11 mouse cellular contexts compared by ENCODE assay signal in genomic region chr9:45501963-45502641, GRCm38 (mm10).
A peak's percentile ranks its signal among the peaks of the same experiment; 100 is the strongest.
DNase-seq lines count a peak whose midpoint lies in the region; ATAC-seq lines count a peak whose summit lies in the region.
"Had no signal": no experiment of that assay in that cellular context is flagged by ENCODE, and none has a peak within 500 bp of the region (broad histone marks: within the 10 kb centered on the region; RNA-seq: fewer than 3 reads in every experiment).

No protein-coding gene starts in this region.

- H3K4me1 ChIP-seq in forebrain, embryonic 16.5 days (replicated peaks; ENCODE audit: control insufficient read depth, insufficient read depth, low read length): peaks cover 33% of the 10 kb centered on the region
- peaks cover 37% of the 10 kb centered on the region for H3K4me1 ChIP-seq in midbrain, embryonic 15.5 days

- intact Hi-C loops in heart, postnatal 14 days (cut with DNase I): no loop called here

- 4% methylated on average over 14 of the region's 14 CpGs for WGBS in forebrain, embryonic 16.5 days
- 9% methylated on average over 14 of the region's 14 CpGs for WGBS in midbrain, embryonic 15.5 days

- peak; percentile 54 for ATAC-seq in forebrain, embryonic 16.5 days
- ATAC-seq in midbrain, embryonic 15.5 days (replicated peaks): 0 out of 2 replicates have a peak, but pooled peaks have one; percentile 16

- no peaks in the 10 kb centered on the region for H3K36me3 ChIP-seq in forebrain, embryonic 16.5 days (ENCODE audit: control insufficient read depth, insufficient read depth)
- H3K36me3 ChIP-seq in midbrain, embryonic 15.5 days (replicated peaks): no peaks in the 10 kb centered on the region

- H3K4me3 ChIP-seq in forebrain, embryonic 16.5 days (replicated peaks; ENCODE audit: low read length): no peak overlapping the region
- H3K4me3 ChIP-seq in midbrain, embryonic 15.5 days: no peak overlapping the region

- H3K27ac ChIP-seq in forebrain, embryonic 16.5 days (ENCODE audit: low read length): peak overlapping the region; percentile 56
- peak overlapping the region; percentile 12; the same call in 1 of the 2 replicates for H3K27ac ChIP-seq in midbrain, embryonic 15.5 days

- H3K9ac ChIP-seq in forebrain, embryonic 16.5 days (replicated peaks; ENCODE audit: low read depth, low read length): 0 out of 2 replicates have a peak overlapping the region, but pooled peaks have one; percentile 9
- H3K9ac ChIP-seq in midbrain, embryonic 15.5 days: no peak overlapping the region

- no peaks in the 10 kb centered on the region for H3K27me3 ChIP-seq in forebrain, embryonic 16.5 days (replicated peaks; ENCODE audit: control insufficient read depth, insufficient read depth, low read length)
- no peaks in the 10 kb centered on the region for H3K27me3 ChIP-seq in midbrain, embryonic 15.5 days (replicated peaks)

- H3K4me2 ChIP-seq in forebrain, embryonic 16.5 days (ENCODE audit: low read length): no peak overlapping the region
- H3K4me2 ChIP-seq in midbrain, embryonic 15.5 days: no peak overlapping the region

- H3K9me3 ChIP-seq in forebrain, embryonic 16.5 days (ENCODE audit: control insufficient read depth, low read length): no peaks in the 10 kb centered on the region
- no peaks in the 10 kb centered on the region for H3K9me3 ChIP-seq in midbrain, embryonic 15.5 days

- DNase-seq in heart, postnatal 4 days: peak; percentile 12
- no peak for DNase-seq in heart, postnatal 14 days
- peak; percentile 95 for DNase-seq in ZHBTc4 (ENCODE audit: low read depth, low spot score)
- DNase-seq in gastrocnemius, adult 18-20 months (ENCODE audit: low spot score): no peak
- DNase-seq in cerebellum, postnatal 25 days: no peak
- no peak for DNase-seq in thymus, postnatal 14 days
- DNase-seq: adrenal gland, postnatal 10 days; gastrocnemius, postnatal 25 days; kidney, postnatal 10 days had no signal

Comparison
In these comparisons a context has a peak if more than half of its experiments do, and no peak if none do; other contexts are left out.
1. DNase-seq: peak in heart, postnatal 4 days (single experiment) and ZHBTc4 (single experiment); none in heart, postnatal 14 days (0 of 2), gastrocnemius, adult 18-20 months (single experiment), cerebellum, postnatal 25 days (0 of 2) and thymus, postnatal 14 days (single experiment).